In the genomic region with DNA sequence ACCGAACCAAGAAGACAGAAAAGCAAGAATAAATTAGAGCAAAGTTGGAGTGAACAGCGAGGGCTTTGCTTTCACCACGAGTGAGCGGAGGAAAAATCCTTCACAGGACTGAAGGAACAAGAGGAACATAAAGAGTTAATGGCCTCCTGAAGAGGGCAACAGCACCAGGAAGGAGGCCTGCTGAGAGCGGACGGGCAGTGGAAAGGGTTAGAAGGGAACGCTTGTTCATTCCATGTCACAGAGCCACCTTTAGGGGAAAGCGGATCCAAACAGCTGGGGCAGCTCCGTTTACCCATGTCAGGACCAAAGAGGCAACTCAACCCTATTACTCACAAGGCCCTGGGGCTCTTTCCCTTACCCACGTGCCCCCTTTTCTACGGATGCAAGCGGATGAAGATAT, we compare ENCODE assay signal across 10 mouse cellular contexts. TPM values are rescaled to one million over a fixed set of nuclear protein-coding genes. Genes with fewer than 3 reads are reported as not detected.
DNase-seq lines count a peak whose midpoint lies in the region; ATAC-seq and TF ChIP-seq lines count a peak whose summit lies in the region.
"Had no signal": no experiment of that assay in that cellular context is flagged by ENCODE, and none has a peak within 500 bp of the region (broad histone marks: within the 10 kb centered on the region; RNA-seq: fewer than 3 reads in every experiment).

No protein-coding gene starts in this region.

- peaks cover 28% of the 10 kb centered on the region for H3K4me1 ChIP-seq in liver, embryonic 11.5 days (replicated peaks; ENCODE audit: control insufficient read depth, insufficient read depth, low read length)
- H3K4me1 ChIP-seq in liver, postnatal 0 days (ENCODE audit: insufficient read depth): peaks cover 24% of the 10 kb centered on the region

- no peaks in the 10 kb centered on the region for H3K9me3 ChIP-seq in liver, embryonic 11.5 days (ENCODE audit: control insufficient read depth, low read length)
- no peaks in the 10 kb centered on the region for H3K9me3 ChIP-seq in liver, postnatal 0 days (ENCODE audit: low read length)

- H3K27me3 ChIP-seq in liver, embryonic 11.5 days (replicated peaks; ENCODE audit: control insufficient read depth, insufficient read depth, low read length): no peaks in the 10 kb centered on the region
- H3K27me3 ChIP-seq in liver, postnatal 0 days (ENCODE audit: insufficient read depth, low read length): no peaks in the 10 kb centered on the region

- peak overlapping the region; percentile 6 for H3K27ac ChIP-seq in liver, embryonic 11.5 days (ENCODE audit: low read depth, low read length)
- H3K27ac ChIP-seq in liver, postnatal 0 days (ENCODE audit: low read depth): no peak overlapping the region

- DNase-seq in gastrocnemius, adult 18-20 months (ENCODE audit: low spot score): peak; percentile 28
- DNase-seq in gastrocnemius, postnatal 36 days: no peak
- no peak for DNase-seq in liver, embryonic 11.5 days (ENCODE audit: low spot score)
- DNase-seq in liver, postnatal 0 days: no peak
- peak; percentile 39 to 44 for DNase-seq in heart, postnatal 10 days
- DNase-seq in lung, postnatal 36 days: peak; percentile 15
- no peak for DNase-seq in layer of hippocampus, adult 18-20 months (ENCODE audit: low spot score in 2 of 2)
- no peak for DNase-seq in adrenal gland, postnatal 36 days
- DNase-seq: forebrain, postnatal 0 days; right cerebral cortex, postnatal 4 days had no signal

- H3K4me2 ChIP-seq in liver, embryonic 11.5 days: no peak overlapping the region; the same call in 1 of the 2 replicates
- no peak overlapping the region for H3K4me2 ChIP-seq in liver, postnatal 0 days (ENCODE audit: low read depth, low read length)

- TF ChIP-seq EP300 in liver, postnatal 0 days (IDR thresholded peaks at IDR 0.05; ENCODE audit: low read depth): no peak

- intact Hi-C loops in gastrocnemius, postnatal 36 days (cut with DNase I): no loop called here
- intact Hi-C loops in heart, postnatal 10 days (cut with DNase I): loop anchor here (5.0 kb wide), 2 partner anchors 51 to 101 kb away; no protein-coding TSS in a partner anchor

- ATAC-seq in liver, embryonic 11.5 days (replicated peaks; ENCODE audit: low FRiP score): no peak
- no peak for ATAC-seq in liver, postnatal 0 days
- ATAC-seq: forebrain, postnatal 0 days had no signal

- H3K36me3 ChIP-seq in liver, embryonic 11.5 days (ENCODE audit: control insufficient read depth, insufficient read depth, low read length): 0 out of 2 replicates have a peak, but pooled peaks cover 5% of the 10 kb centered on the region
- peaks cover 26% of the 10 kb centered on the region for H3K36me3 ChIP-seq in liver, postnatal 0 days (replicated peaks; ENCODE audit: insufficient read depth, low read length)

- TF ChIP-seq CTCF in liver, postnatal 0 days (IDR thresholded peaks at IDR 0.05; ENCODE audit: low read depth): no peak

- 70% methylated on average over 12 of the region's 12 CpGs for WGBS in liver, embryonic 11.5 days
- 71% methylated on average over 12 of the region's 12 CpGs for WGBS in liver, postnatal 0 days (ENCODE audit: insufficient replicate concordance)

- no peak overlapping the region for H3K4me3 ChIP-seq in liver, embryonic 11.5 days (ENCODE audit: low read depth, low read length)
- no peak overlapping the region for H3K4me3 ChIP-seq in liver, postnatal 0 days (ENCODE audit: low read depth, low read length)

- no peak overlapping the region for H3K9ac ChIP-seq in liver, embryonic 11.5 days (ENCODE audit: low read depth, low read length)
- no peak overlapping the region for H3K9ac ChIP-seq in liver, postnatal 0 days (replicated peaks)
- H3K9ac ChIP-seq: forebrain, postnatal 0 days had no signal

RNA-seq across cellular contexts. Expression of a gene that starts 54.3 kb away (rescaled TPM):
- 100 to 1,000 TPM; 117 to 129 TPM for total RNA-seq in gastrocnemius, adult 18-20 months (2021)
- total RNA-seq in gastrocnemius, postnatal 36 days (2021): 100 to 1,000 TPM; 156 to 217 TPM
- polyA plus RNA-seq in liver, embryonic 11.5 days (2014; fragmentation: Nextera tagmentation; extraction: Ambion mirVana): 74.8 and 84.2 TPM in 2 replicates
- 295 and 302 TPM in 2 replicates for polyA plus RNA-seq in liver, postnatal 0 days (2015; fragmentation: Nextera tagmentation; extraction: Ambion mirVana)
- total RNA-seq in heart, postnatal 10 days (2021): 10 to 100 TPM; 61.5 to 61.8 TPM
- under 1 TPM; 0.57 to 0.79 TPM for total RNA-seq in layer of hippocampus, adult 18-20 months (2021)
- total RNA-seq in adrenal gland, postnatal 36 days (2021): 1 to 10 TPM; 3.4 to 6.0 TPM

Comparison
In these comparisons a context has a peak if more than half of its experiments do, and no peak if none do; other contexts are left out.
1. DNase-seq: peak in gastrocnemius, adult 18-20 months (single experiment), heart, postnatal 10 days (2 of 2) and lung, postnatal 36 days (single experiment); none in gastrocnemius, postnatal 36 days (0 of 2), liver, embryonic 11.5 days (single experiment), liver, postnatal 0 days (single experiment), layer of hippocampus, adult 18-20 months (0 of 2) and adrenal gland, postnatal 36 days (0 of 2).
2. RNA of a gene that starts 54.3 kb away (total RNA-seq): 156 to 217 TPM in gastrocnemius, postnatal 36 days, 117 to 129 TPM in gastrocnemius, adult 18-20 months and 61.5 to 61.8 TPM in heart, postnatal 10 days; 3.4 to 6.0 TPM in adrenal gland, postnatal 36 days and 0.57 to 0.79 TPM in layer of hippocampus, adult 18-20 months; every median in the first group is over 4 times any median in the second.